Mouse (Mus musculus) ES-E14 (cell line): ENCODE results near the gene Pmpcb. TPM values are rescaled to one million over a fixed set of nuclear protein-coding genes. Genes with fewer than 3 reads are reported as not detected.

Source experiments
- DNase-seq: peaks from one replicate; pipeline ENCODE4 v3.0.0-alpha.2; 2013; ENCODE audit warnings: low read depth, low spot score
- H3K27ac ChIP-seq: 2 replicates; pipeline ENCODE4 v1.5.1; 2012; ENCODE audit warnings: low read depth, mild to moderate bottlenecking, low read length, moderate library complexity, mixed read lengths; ENCODE audit not compliant: poor library complexity, insufficient read depth, severe bottlenecking
- H3K36me3 ChIP-seq: 2 replicates; pipeline ENCODE4 v1.6.1; 2012; ENCODE audit warnings: mild to moderate bottlenecking, low read length, moderate library complexity, mixed read lengths; ENCODE audit not compliant: control insufficient read depth, poor library complexity, insufficient read depth, severe bottlenecking
- H3K4me1 ChIP-seq, 2 experiments: fragments of 150-350 bp in 1 of 2; sonication (generic) in 1 of 2; 2 replicates each; pipeline ENCODE4 v1.6.1; 2012; ENCODE audit warnings: low read length in 2 of 2, mild to moderate bottlenecking in 1 of 2, mixed read lengths in 1 of 2; ENCODE audit not compliant: control insufficient read depth in 2 of 2, insufficient read depth in 2 of 2, poor library complexity in 1 of 2
- H3K4me3 ChIP-seq, 2 experiments: fragments of 150-350 bp in 1 of 2; sonication (generic) in 1 of 2; 2 replicates each; pipeline ENCODE4 v1.5.1; 2012; ENCODE audit warnings: low read length in 2 of 2, low read depth in 1 of 2, mild to moderate bottlenecking in 1 of 2, mixed read lengths in 1 of 2; ENCODE audit not compliant: insufficient read depth in 1 of 2, poor library complexity in 1 of 2, severe bottlenecking in 1 of 2
- H3K9ac ChIP-seq: 2 replicates; pipeline ENCODE4 v1.6.1; 2012; ENCODE audit warnings: low read depth, mild to moderate bottlenecking, low read length, mixed read lengths; ENCODE audit not compliant: poor library complexity, insufficient read depth, severe bottlenecking
- H3K9me3 ChIP-seq: fragments of 150-350 bp; sonication (generic); 2 replicates; pipeline ENCODE4 v1.6.1; 2012; ENCODE audit warnings: low read depth, mild to moderate bottlenecking, low read length; ENCODE audit not compliant: control insufficient read depth, insufficient read depth
- CHD2 ChIP-seq: IDR thresholded peaks from 2 replicates; pipeline ENCODE4 v1.6.1; 2014; ENCODE audit warnings: mild to moderate bottlenecking, low read depth, low read length, inconsistent platforms
- HCFC1 ChIP-seq: IDR thresholded peaks from 2 replicates; pipeline ENCODE4 v1.6.1; 2012; ENCODE audit warnings: low read length, inconsistent platforms, borderline replicate concordance; ENCODE audit not compliant: insufficient read depth
- MAFK ChIP-seq: IDR thresholded peaks from 2 replicates; pipeline ENCODE4 v1.6.1; 2014; ENCODE audit warnings: mild to moderate bottlenecking, low read depth, low read length, inconsistent platforms; ENCODE audit not compliant: insufficient read depth
- ZC3H11A ChIP-seq: IDR thresholded peaks from 2 replicates; pipeline ENCODE4 v1.6.1; 2012; ENCODE audit warnings: low read depth, mild to moderate bottlenecking, inconsistent platforms, low read length, borderline replicate concordance
- ZNF384 ChIP-seq: IDR thresholded peaks from 2 replicates; pipeline ENCODE4 v1.6.1; 2012; ENCODE audit warnings: low read depth, low read length, inconsistent platforms
- in situ Hi-C, 2 experiments: fragments of 600-800 bp; cut with MboI; formaldehyde crosslinking; loops; one replicate each; pipeline ENCODE4 v1.15.1; 2025; ENCODE audit warnings: low sequenced_read_pairs in 2 of 2, inconsistent platforms in 1 of 2; ENCODE audit not compliant: unreplicated experiment in 2 of 2
- total RNA-seq: library from RNA; depleted of rRNA; stranded (reverse); fragments of 300-350 nt; gene quantifications from 2 replicates; pipeline ENCODE4 v1.2.3, GENCODE M21; 2012

Gene Pmpcb
- total RNA-seq, 1 experiment = 132 TPM

DNA sequence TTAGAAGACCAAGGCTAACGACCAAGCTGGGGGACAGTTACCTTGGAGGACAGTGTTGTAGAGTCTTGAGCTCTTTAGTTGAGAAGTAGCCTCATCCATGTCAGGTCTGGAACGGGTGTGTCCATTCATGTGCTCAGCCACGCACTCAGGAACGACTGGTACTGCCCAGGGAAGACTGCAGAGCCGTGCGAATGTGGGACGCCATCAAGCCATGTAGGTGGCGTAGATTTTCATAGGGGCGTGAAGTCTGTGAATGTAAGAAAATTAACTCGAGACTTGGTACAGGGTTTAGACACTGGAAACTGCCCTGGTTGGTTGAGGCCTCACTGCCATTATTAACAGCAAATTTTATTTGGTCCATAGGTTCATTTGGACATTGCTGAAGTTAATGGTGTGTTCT is 6.7 kb downstream of the Pmpcb start:
- DNase-seq = no peak
- peaks cover 29% of the 10 kb centered on the region for H3K36me3 ChIP-seq
- no peak overlapping the region for H3K27ac ChIP-seq
- H3K9ac ChIP-seq = no peak overlapping the region
- H3K4me3 ChIP-seq = no peak overlapping the region
- in situ Hi-C loops = no loop called here
- peaks cover 1 to 5% of the 10 kb centered on the region in 2 experiments; a peak in 2 of 4 replicates for H3K4me1 ChIP-seq
- TF ChIP-seq CHD2 = no peak
- no peak for TF ChIP-seq HCFC1
- TF ChIP-seq MAFK = no peak
- TF ChIP-seq ZC3H11A = no peak
- no peak for TF ChIP-seq ZNF384
- no peaks in the 10 kb centered on the region for H3K9me3 ChIP-seq

DNA sequence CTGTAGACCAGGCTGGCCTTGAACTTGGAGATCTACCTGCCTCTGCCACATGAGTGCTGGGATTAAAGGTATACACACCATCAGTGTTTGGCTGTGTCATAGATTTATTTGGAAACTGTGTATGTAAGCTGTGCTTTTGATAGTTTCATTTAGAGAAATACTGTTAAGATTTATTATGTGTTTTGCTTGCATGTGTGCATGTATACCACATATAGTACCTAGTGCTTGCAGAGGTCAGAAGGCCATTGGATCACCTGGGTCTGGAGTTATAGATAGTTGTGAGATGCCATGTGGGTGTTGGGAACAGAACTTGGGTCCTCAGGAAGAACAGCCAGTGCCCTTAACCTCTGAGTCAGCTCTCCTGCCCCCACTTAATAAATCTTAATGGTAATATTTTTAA is 7.7 kb downstream of the Pmpcb start:
- no peak overlapping the region for H3K27ac ChIP-seq
- in situ Hi-C loops = no loop called here
- H3K9me3 ChIP-seq = no peaks in the 10 kb centered on the region
- peaks cover 1 to 2% of the 10 kb centered on the region in 2 experiments; a peak in 2 of 4 replicates for H3K4me1 ChIP-seq
- TF ChIP-seq CHD2 = no peak
- TF ChIP-seq MAFK = no peak
- no peak for TF ChIP-seq ZC3H11A
- no peak for TF ChIP-seq HCFC1
- TF ChIP-seq ZNF384 = no peak
- no peak overlapping the region for H3K4me3 ChIP-seq
- DNase-seq = no peak
- no peak overlapping the region for H3K9ac ChIP-seq
- peaks cover 26% of the 10 kb centered on the region for H3K36me3 ChIP-seq

DNA sequence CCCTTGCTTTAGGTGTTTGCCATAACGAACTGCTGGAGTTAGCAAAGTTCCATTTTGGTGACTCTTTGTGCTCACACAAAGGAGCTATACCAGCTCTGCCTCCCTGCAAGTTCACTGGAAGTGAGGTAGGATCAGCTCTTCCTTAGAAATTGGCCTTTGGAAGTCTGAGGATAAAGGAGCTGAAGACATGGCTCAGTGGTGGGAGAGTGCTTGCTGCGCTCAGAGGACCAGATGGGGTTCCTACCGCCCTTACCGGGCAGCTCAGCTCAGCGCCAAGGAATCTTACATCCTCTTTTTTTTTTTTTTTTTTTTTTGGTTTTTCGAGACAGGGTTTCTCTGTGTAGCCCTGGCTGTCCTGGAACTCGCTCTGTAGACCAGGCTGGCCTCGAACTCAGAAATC is 9.0 kb downstream of the Pmpcb start:
- Histone ChIP-seq H3K9me3 (no peaks in the 10 kb centered on the region), H3K9ac (no peak overlapping the region), H3K4me3 (no peak overlapping the region), H3K27ac (no peak overlapping the region), H3K36me3 (peaks cover 24% of the 10 kb centered on the region), H3K4me1 (no peaks in the 10 kb centered on the region)
- DNase-seq = no peak
- TF ChIP-seq ZNF384 (no peak), CHD2 (no peak)
- in situ Hi-C loops = no loop called here

DNA sequence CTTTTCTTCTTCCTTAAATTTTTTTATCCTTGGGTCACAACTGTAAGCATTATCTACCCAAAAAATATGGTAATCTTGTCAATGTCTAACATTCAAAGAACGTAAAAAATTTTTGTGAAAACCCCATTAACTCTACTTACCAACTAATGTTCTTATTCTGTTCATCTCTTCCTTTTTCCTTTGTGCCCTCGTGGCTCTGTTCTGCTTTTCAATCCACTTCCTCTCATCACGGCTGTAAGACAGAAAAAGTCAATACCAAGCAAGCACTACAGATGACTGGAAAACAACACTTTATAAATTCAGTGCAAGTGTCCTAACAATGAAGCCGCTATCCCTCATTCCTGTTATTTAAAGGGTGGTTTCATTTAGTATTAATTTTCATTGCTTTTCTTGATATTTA is 31.6 kb downstream of the Pmpcb start:
- DNase-seq = no peak
- no peak for TF ChIP-seq HCFC1
- no peak for TF ChIP-seq ZNF384
- TF ChIP-seq MAFK = no peak
- no peak for TF ChIP-seq ZC3H11A
- no peak for TF ChIP-seq CHD2
- Histone ChIP-seq H3K9me3 (no peaks in the 10 kb centered on the region), H3K4me3 (no peak overlapping the region), H3K36me3 (peaks cover 37% of the 10 kb centered on the region), H3K9ac (no peak overlapping the region), H3K27ac (no peak overlapping the region), H3K4me1 (no peaks in the 10 kb centered on the region)
- in situ Hi-C loops = loop anchor here in 1 of 2 experiments (25.0 kb wide), 1 partner anchor 769 kb away; no protein-coding TSS in a partner anchor

DNA sequence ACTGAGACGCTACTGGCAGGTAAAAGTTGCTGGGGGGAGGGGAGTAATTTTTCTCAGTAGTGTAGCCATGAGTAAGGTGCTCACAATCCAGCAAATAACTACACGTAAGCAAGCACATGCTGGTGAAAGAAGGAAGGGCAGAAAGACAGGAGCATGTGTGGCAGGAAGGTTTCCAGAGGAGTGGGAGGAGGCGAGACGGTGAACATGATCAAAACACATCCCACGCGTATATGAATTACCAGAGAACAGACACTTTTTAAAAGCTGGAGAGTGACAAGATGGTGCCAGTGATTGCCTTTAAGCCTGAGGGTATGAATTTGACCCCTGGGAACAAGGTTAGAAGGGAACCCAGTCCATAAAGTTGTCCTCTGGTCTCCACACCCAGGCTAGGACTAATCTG is 32.9 kb downstream of the Pmpcb start:
- in situ Hi-C loops = loop anchor here in 1 of 2 experiments (25.0 kb wide), 1 partner anchor 767 kb away; no protein-coding TSS in a partner anchor
- Histone ChIP-seq H3K4me3 (no peak overlapping the region), H3K4me1 (no peaks in the 10 kb centered on the region), H3K27ac (no peak overlapping the region), H3K36me3 (peaks cover 38% of the 10 kb centered on the region), H3K9ac (no peak overlapping the region), H3K9me3 (no peaks in the 10 kb centered on the region)
- no peak for DNase-seq
- no peak for TF ChIP-seq ZNF384
- no peak for TF ChIP-seq MAFK
- TF ChIP-seq ZC3H11A = no peak
- TF ChIP-seq CHD2 = no peak
- TF ChIP-seq HCFC1 = no peak
